Mouse (Mus musculus): ENCODE measurements around the gene Ehbp1.
A peak's percentile ranks its signal among the peaks of the same experiment; 100 is the strongest.

Ehbp1 gene

GRCm38 (mm10) chr11:22286371-22286872, 55.7 kb downstream of the Ehbp1 start:
- peak; percentile 46 for DNase-seq (ENCODE audit: low spot score)

- DNase-seq (ENCODE audit: low spot score) = no peak
These were observed 65.4 kb downstream of the Ehbp1 start for GRCm38 (mm10) chr11:22276656-22277055.

- no peak for DNase-seq (ENCODE audit: low spot score)
These were observed 67.9 kb downstream of the Ehbp1 start for GRCm38 (mm10) chr11:22274144-22274543.

- no peak for DNase-seq (ENCODE audit: low spot score)
These were observed 68.7 kb downstream of the Ehbp1 start for GRCm38 (mm10) chr11:22273378-22273777.

- DNase-seq (ENCODE audit: low spot score) = no peak
These were observed 70.2 kb downstream of the Ehbp1 start for GRCm38 (mm10) chr11:22271889-22272288.

- no peak for DNase-seq (ENCODE audit: low spot score)
These were observed 72.4 kb downstream of the Ehbp1 start for GRCm38 (mm10) chr11:22269643-22270042.

GRCm38 (mm10) chr11:22269173-22269572, 72.9 kb downstream of the Ehbp1 start:
- no peak for DNase-seq (ENCODE audit: low spot score)

GRCm38 (mm10) chr11:22267014-22267413, 75.1 kb downstream of the Ehbp1 start:
- no peak for DNase-seq (ENCODE audit: low spot score)

- DNase-seq (ENCODE audit: low spot score) = no peak
These were observed 86.7 kb downstream of the Ehbp1 start for GRCm38 (mm10) chr11:22255418-22255817.

- no peak for DNase-seq (ENCODE audit: low spot score)
These were observed 92.7 kb downstream of the Ehbp1 start for GRCm38 (mm10) chr11:22249363-22249762.

- DNase-seq (ENCODE audit: low spot score) = no peak
These were observed 94.4 kb downstream of the Ehbp1 start for GRCm38 (mm10) chr11:22247736-22248135.

- no peak for DNase-seq (ENCODE audit: low spot score)
These were observed 95.0 kb downstream of the Ehbp1 start for GRCm38 (mm10) chr11:22247069-22247468.

GRCm38 (mm10) chr11:22235558-22235957, 106.5 kb downstream of the Ehbp1 start:
- DNase-seq (ENCODE audit: low spot score) = no peak

GRCm38 (mm10) chr11:22234739-22235138, 107.4 kb downstream of the Ehbp1 start:
- DNase-seq (ENCODE audit: low spot score) = peak; percentile 19

- DNase-seq (ENCODE audit: low spot score) = no peak
These were observed 111.2 kb downstream of the Ehbp1 start for GRCm38 (mm10) chr11:22230906-22231305.

GRCm38 (mm10) chr11:22225619-22226018, 116.5 kb downstream of the Ehbp1 start:
- peak; percentile 29 for DNase-seq (ENCODE audit: low spot score)

GRCm38 (mm10) chr11:22218222-22218621, 123.9 kb downstream of the Ehbp1 start:
- no peak for DNase-seq (ENCODE audit: low spot score)

GRCm38 (mm10) chr11:22216941-22217340, 125.2 kb downstream of the Ehbp1 start:
- no peak for DNase-seq (ENCODE audit: low spot score)

GRCm38 (mm10) chr11:22206611-22207010, 135.5 kb downstream of the Ehbp1 start:
- peak; percentile 45 for DNase-seq (ENCODE audit: low spot score)

GRCm38 (mm10) chr11:22206191-22206590, 135.9 kb downstream of the Ehbp1 start:
- no peak for DNase-seq (ENCODE audit: low spot score)

GRCm38 (mm10) chr11:22203413-22203812, 138.7 kb downstream of the Ehbp1 start:
- DNase-seq (ENCODE audit: low spot score) = no peak

- no peak for DNase-seq (ENCODE audit: low spot score)
These were observed 141.0 kb downstream of the Ehbp1 start for GRCm38 (mm10) chr11:22201125-22201524.

- DNase-seq (ENCODE audit: low spot score) = no peak
These were observed 142.2 kb downstream of the Ehbp1 start for GRCm38 (mm10) chr11:22199881-22200280.

GRCm38 (mm10) chr11:22198406-22198805, 143.7 kb downstream of the Ehbp1 start:
- no peak for DNase-seq (ENCODE audit: low spot score)

- no peak for DNase-seq (ENCODE audit: low spot score)
These were observed 144.2 kb downstream of the Ehbp1 start for GRCm38 (mm10) chr11:22197935-22198334.
